Mouse (Mus musculus): ENCODE measurements at regions not wholly inside any gene's neighbourhood (a gene's known extent, or its start where the extent isn't known, plus 50 kb on each side); places are given as distances from the start of the nearest gene placed in this dataset.
A peak's percentile ranks its signal among the peaks of the same experiment; 100 is the strongest.

- DNase-seq (ENCODE audit: low read depth) = peak; percentile 25
Observed at GRCm38 (mm10) chr3:61064720-61065119, 62.1 kb downstream of the P2ry1 start.

GRCm38 (mm10) chr3:61067067-61067466 is 64.5 kb downstream of the P2ry1 start:
- no peak for DNase-seq (ENCODE audit: low read depth)

- no peak for DNase-seq (ENCODE audit: low read depth)
Observed at GRCm38 (mm10) chr3:61068229-61068628, 65.6 kb downstream of the P2ry1 start.

- no peak for DNase-seq (ENCODE audit: low read depth)
Observed at GRCm38 (mm10) chr3:61071041-61071440, 68.4 kb downstream of the P2ry1 start.

GRCm38 (mm10) chr3:61072330-61072729 is 69.7 kb downstream of the P2ry1 start:
- DNase-seq (ENCODE audit: low read depth) = peak; percentile 54

- no peak for DNase-seq (ENCODE audit: low read depth)
Observed at GRCm38 (mm10) chr3:61073103-61073502, 70.5 kb downstream of the P2ry1 start.

- no peak for DNase-seq (ENCODE audit: low read depth)
Observed at GRCm38 (mm10) chr3:61073806-61074205, 71.2 kb downstream of the P2ry1 start.

- no peak for DNase-seq (ENCODE audit: low read depth)
Observed at GRCm38 (mm10) chr3:61075839-61076238, 73.2 kb downstream of the P2ry1 start.

GRCm38 (mm10) chr3:61089931-61090330 is 87.3 kb downstream of the P2ry1 start:
- DNase-seq (ENCODE audit: low read depth) = no peak

- DNase-seq (ENCODE audit: low read depth) = no peak
Observed at GRCm38 (mm10) chr3:61092031-61092430, 89.4 kb downstream of the P2ry1 start.

- DNase-seq (ENCODE audit: low read depth) = no peak
Observed at GRCm38 (mm10) chr3:61116364-61116763, 113.8 kb downstream of the P2ry1 start.

- no peak for DNase-seq (ENCODE audit: low read depth)
Observed at GRCm38 (mm10) chr3:61133096-61133495, 130.5 kb downstream of the P2ry1 start.

GRCm38 (mm10) chr3:61154087-61154486 is 151.5 kb downstream of the P2ry1 start:
- DNase-seq (ENCODE audit: low read depth) = peak; percentile 6

- no peak for DNase-seq (ENCODE audit: low read depth)
Observed at GRCm38 (mm10) chr3:61159811-61160210, 157.2 kb downstream of the P2ry1 start.

- no peak for DNase-seq (ENCODE audit: low read depth)
Observed at GRCm38 (mm10) chr3:61161384-61161783, 158.8 kb downstream of the P2ry1 start.

GRCm38 (mm10) chr3:61185789-61186188 is 175.6 kb upstream of the Rap2b start:
- peak; percentile 27 for DNase-seq (ENCODE audit: low read depth)

GRCm38 (mm10) chr3:61188662-61189061 is 172.8 kb upstream of the Rap2b start:
- peak; percentile 10 for DNase-seq (ENCODE audit: low read depth)

- peak; percentile 46 for DNase-seq (ENCODE audit: low read depth)
Observed at GRCm38 (mm10) chr3:61216562-61216961, 144.9 kb upstream of the Rap2b start.

- no peak for DNase-seq (ENCODE audit: low read depth)
Observed at GRCm38 (mm10) chr3:61224505-61224904, 136.9 kb upstream of the Rap2b start.

- peak; percentile 86 for DNase-seq (ENCODE audit: low read depth)
Observed at GRCm38 (mm10) chr3:61225054-61225453, 136.4 kb upstream of the Rap2b start.

GRCm38 (mm10) chr3:61241380-61241779 is 120.1 kb upstream of the Rap2b start:
- peak; percentile 51 for DNase-seq (ENCODE audit: low read depth)

GRCm38 (mm10) chr3:61243876-61244527 is 117.4 kb upstream of the Rap2b start:
- DNase-seq (ENCODE audit: low read depth) = peak; percentile 71

GRCm38 (mm10) chr3:61246429-61246828 is 115.0 kb upstream of the Rap2b start:
- no peak for DNase-seq (ENCODE audit: low read depth)

- no peak for DNase-seq (ENCODE audit: low read depth)
Observed at GRCm38 (mm10) chr3:61247344-61247743, 114.1 kb upstream of the Rap2b start.
